Mouse (Mus musculus) MEL (cell line): Measurements from ENCODE around the gene Gpam. TPM values are rescaled to one million over a fixed set of nuclear protein-coding genes. Genes with fewer than 3 reads are reported as not detected.

Source experiments
- DNase-seq: peaks from one replicate; pipeline ENCODE4 v3.0.0; 2011; ENCODE audit warnings: low read depth, low spot score
- H3K27ac ChIP-seq: 2 replicates; pipeline ENCODE4 v1.5.1; 2012; ENCODE audit warnings: low read depth, mild to moderate bottlenecking, control low read depth, low read length, moderate library complexity; ENCODE audit not compliant: control insufficient read depth
- H3K27me3 ChIP-seq, 2 experiments: fragments of 150-350 bp in 1 of 2; sonication (generic) in 1 of 2; 2 replicates each; pipeline ENCODE4 v1.6.1; 2012; ENCODE audit warnings: low read length in 2 of 2, mild to moderate bottlenecking in 2 of 2, improper control_type of control experiment in 1 of 2, moderate library complexity in 1 of 2; ENCODE audit not compliant: insufficient read depth in 2 of 2, control insufficient read depth in 1 of 2
- H3K36me3 ChIP-seq, 2 experiments: 2 replicates each; pipeline ENCODE4 v1.6.1; 2012 to 2014; ENCODE audit warnings: low read length in 2 of 2, improper control_type of control experiment in 1 of 2, inconsistent platforms in 1 of 2, mild to moderate bottlenecking in 1 of 2; ENCODE audit not compliant: insufficient read depth in 2 of 2, control insufficient read depth in 1 of 2
- H3K4me1 ChIP-seq, 2 experiments: fragments of 150-350 bp in 1 of 2; sonication (generic) in 1 of 2; 2 replicates each; pipeline ENCODE4 v1.6.1; 2012; ENCODE audit warnings: low read length in 2 of 2, improper control_type of control experiment in 1 of 2, mild to moderate bottlenecking in 1 of 2; ENCODE audit not compliant: insufficient read depth in 2 of 2, control insufficient read depth in 1 of 2
- H3K4me3 ChIP-seq, 2 experiments: fragments of 150-350 bp in 1 of 2; sonication (generic) in 1 of 2; 2 replicates each; pipeline ENCODE4 v1.5.1; 2012; ENCODE audit warnings: low read depth in 2 of 2, low read length in 2 of 2, mild to moderate bottlenecking in 2 of 2, moderate library complexity in 2 of 2, control low read depth in 1 of 2, improper control_type of control experiment in 1 of 2; ENCODE audit not compliant: control insufficient read depth in 1 of 2, insufficient read depth in 1 of 2
- H3K79me2 ChIP-seq: 2 replicates; pipeline ENCODE4 v1.6.1; 2012; ENCODE audit warnings: mild to moderate bottlenecking, low read length, moderate library complexity; ENCODE audit not compliant: control insufficient read depth, poor library complexity, insufficient read depth
- H3K9ac ChIP-seq: 2 replicates; pipeline ENCODE4 v1.6.1; 2012; ENCODE audit warnings: low read depth, mild to moderate bottlenecking, control low read depth, low read length, moderate library complexity; ENCODE audit not compliant: control insufficient read depth, poor library complexity, severe bottlenecking
- H3K9me3 ChIP-seq: fragments of 150-350 bp; sonication (generic); replicated peaks from 2 replicates; pipeline ENCODE4 v1.6.1; 2012; ENCODE audit warnings: mild to moderate bottlenecking, low read length, improper control_type of control experiment, moderate library complexity; ENCODE audit not compliant: insufficient read depth
- CHD1 ChIP-seq: IDR thresholded peaks from 2 replicates; pipeline ENCODE4 v1.6.1; 2012; ENCODE audit warnings: low read depth, mild to moderate bottlenecking, inconsistent platforms, low read length, improper control_type of control experiment
- CHD2 ChIP-seq: IDR thresholded peaks from 2 replicates; pipeline ENCODE4 v1.6.1; 2011; ENCODE audit warnings: low read length, improper control_type of control experiment
- CTCF ChIP-seq, 3 experiments: IDR thresholded peaks in 2 of 3; conservative IDR thresholded peaks in 1 of 3; 2 replicates each; pipeline ENCODE4 v1.5.1; 2011 to 2012; ENCODE audit warnings: low read length in 3 of 3, low read depth in 2 of 3, mild to moderate bottlenecking in 2 of 3, improper control_type of control experiment in 1 of 3, inconsistent platforms in 1 of 3, mixed read lengths in 1 of 3, moderate library complexity in 1 of 3; ENCODE audit not compliant: control insufficient read depth in 1 of 3, insufficient read depth in 1 of 3, poor library complexity in 1 of 3, severe bottlenecking in 1 of 3
- E2F4 ChIP-seq: IDR thresholded peaks from 2 replicates; pipeline ENCODE4 v1.6.1; 2011; ENCODE audit warnings: low read depth, low read length, improper control_type of control experiment, borderline replicate concordance
- ELF1 ChIP-seq: IDR thresholded peaks from 2 replicates; pipeline ENCODE4 v1.6.1; 2014; ENCODE audit warnings: low read depth, mild to moderate bottlenecking, inconsistent platforms, low read length, improper control_type of control experiment, moderate library complexity
- EP300 ChIP-seq, 2 experiments: IDR thresholded peaks; 2 replicates each; pipeline ENCODE4 v1.6.1; 2011; ENCODE audit warnings: improper control_type of control experiment in 2 of 2, low read length in 2 of 2, low read depth in 1 of 2, mild to moderate bottlenecking in 1 of 2
- GABPA ChIP-seq: IDR thresholded peaks from 2 replicates; pipeline ENCODE4 v1.6.1; 2012; ENCODE audit warnings: low read depth, mild to moderate bottlenecking, inconsistent platforms, low read length, improper control_type of control experiment, moderate library complexity
- HCFC1 ChIP-seq: IDR thresholded peaks from 2 replicates; pipeline ENCODE4 v1.6.1; 2012; ENCODE audit warnings: low read depth, mild to moderate bottlenecking, inconsistent platforms, low read length, improper control_type of control experiment, moderate library complexity
- JUND ChIP-seq: IDR thresholded peaks from 2 replicates; pipeline ENCODE4 v1.6.1; 2011; ENCODE audit warnings: low read depth, mild to moderate bottlenecking, improper control_type of control experiment, low read length
- KAT2A ChIP-seq: conservative IDR thresholded peaks from 2 replicates; pipeline ENCODE4 v1.6.1; 2012; ENCODE audit warnings: low read depth, low read length, improper control_type of control experiment, inconsistent platforms
- MAFK ChIP-seq: IDR thresholded peaks from 2 replicates; pipeline ENCODE4 v1.6.1; 2011; ENCODE audit warnings: low read depth, mild to moderate bottlenecking, low read length, improper control_type of control experiment, borderline replicate concordance
- MAZ ChIP-seq: IDR thresholded peaks from 2 replicates; pipeline ENCODE4 v1.6.1; 2012; ENCODE audit warnings: low read depth, mild to moderate bottlenecking, inconsistent platforms, low read length, improper control_type of control experiment
- MEF2A ChIP-seq: IDR thresholded peaks from 2 replicates; pipeline ENCODE4 v1.6.1; 2014; ENCODE audit warnings: low read depth, mild to moderate bottlenecking, inconsistent platforms, low read length, improper control_type of control experiment; ENCODE audit not compliant: poor library complexity, insufficient replicate concordance, severe bottlenecking; ENCODE audit errors: extremely low read depth
- MXI1 ChIP-seq: IDR thresholded peaks from 2 replicates; pipeline ENCODE4 v1.6.1; 2011; ENCODE audit warnings: mild to moderate bottlenecking, low read depth, low read length, improper control_type of control experiment
- MYB ChIP-seq: IDR thresholded peaks from 2 replicates; pipeline ENCODE4 v1.6.1; 2011; ENCODE audit warnings: mild to moderate bottlenecking, low read depth, low read length, improper control_type of control experiment
- MYC ChIP-seq: IDR thresholded peaks from 2 replicates; pipeline ENCODE4 v1.6.1; 2011; ENCODE audit warnings: low read depth, mild to moderate bottlenecking, low read length, improper control_type of control experiment, moderate library complexity
- NRF1 ChIP-seq: IDR thresholded peaks from 2 replicates; pipeline ENCODE4 v1.6.1; 2014; ENCODE audit warnings: low read depth, mild to moderate bottlenecking, inconsistent platforms, low read length, improper control_type of control experiment, moderate library complexity; ENCODE audit not compliant: poor library complexity, insufficient read depth, severe bottlenecking
- POLR2A ChIP-seq, 2 experiments: IDR thresholded peaks; 2 replicates each; pipeline ENCODE4 v1.6.1; 2011 to 2012; ENCODE audit warnings: low read length in 2 of 2, mild to moderate bottlenecking in 2 of 2, control low read depth in 1 of 2, improper control_type of control experiment in 1 of 2, low read depth in 1 of 2, moderate library complexity in 1 of 2; ENCODE audit not compliant: control insufficient read depth in 1 of 2, insufficient read depth in 1 of 2, poor library complexity in 1 of 2
- POLR2AphosphoS2 ChIP-seq: IDR thresholded peaks from 2 replicates; pipeline ENCODE4 v1.6.1; 2011; ENCODE audit warnings: low read length, improper control_type of control experiment
- POLR2AphosphoS5 ChIP-seq: IDR thresholded peaks from 2 replicates; pipeline ENCODE4 v1.6.1; 2012; ENCODE audit warnings: low read depth, borderline replicate concordance, mild to moderate bottlenecking, inconsistent platforms, low read length, moderate library complexity, mixed read lengths
- RAD21 ChIP-seq: IDR thresholded peaks from 2 replicates; pipeline ENCODE4 v1.6.1; 2011; ENCODE audit warnings: mild to moderate bottlenecking, low read depth, low read length, improper control_type of control experiment
- SMC3 ChIP-seq: IDR thresholded peaks from 2 replicates; pipeline ENCODE4 v1.6.1; 2011; ENCODE audit warnings: low read depth, low read length, improper control_type of control experiment
- TCF12 ChIP-seq: IDR thresholded peaks from 2 replicates; pipeline ENCODE4 v1.6.1; 2014; ENCODE audit warnings: low read depth, mild to moderate bottlenecking, inconsistent platforms, low read length, improper control_type of control experiment, moderate library complexity
- UBTF ChIP-seq: IDR thresholded peaks from 2 replicates; pipeline ENCODE4 v1.6.1; 2012; ENCODE audit warnings: low read depth, mild to moderate bottlenecking, inconsistent platforms, low read length, improper control_type of control experiment, moderate library complexity, borderline replicate concordance; ENCODE audit not compliant: insufficient read depth
- USF1 ChIP-seq: IDR thresholded peaks from 2 replicates; pipeline ENCODE4 v1.6.1; 2014; ENCODE audit warnings: low read depth, mild to moderate bottlenecking, inconsistent platforms, low read length, improper control_type of control experiment, moderate library complexity
- ZC3H11A ChIP-seq: IDR thresholded peaks from 2 replicates; pipeline ENCODE4 v1.6.1; 2012; ENCODE audit warnings: low read depth, mild to moderate bottlenecking, inconsistent platforms, low read length, improper control_type of control experiment
- ZKSCAN1 ChIP-seq: IDR thresholded peaks from 2 replicates; pipeline ENCODE4 v1.6.1; 2012; ENCODE audit warnings: low read depth, mild to moderate bottlenecking, inconsistent platforms, low read length, improper control_type of control experiment, moderate library complexity
- ZMIZ1 ChIP-seq: IDR thresholded peaks from 2 replicates; pipeline ENCODE4 v1.6.1; 2012; ENCODE audit warnings: low read depth, mild to moderate bottlenecking, inconsistent platforms, low read length, improper control_type of control experiment, moderate library complexity
- ZNF384 ChIP-seq: IDR thresholded peaks from 2 replicates; pipeline ENCODE4 v1.6.1; 2012; ENCODE audit warnings: low read depth, mild to moderate bottlenecking, inconsistent platforms, low read length, improper control_type of control experiment
- polyA plus RNA-seq, 2 experiments: library from polyadenylated mRNA; stranded (reverse) in 1 of 2; unstranded in 1 of 2; fragments of >175 nt in 1 of 2; fragments of >200 nt in 1 of 2; gene quantifications; 2 replicates each; pipeline versions ENCODE4 v1.2.1 to v1.2.4; 2012; ENCODE audit warnings: low replicate concordance in 2 of 2, low read depth in 1 of 2; ENCODE audit not compliant: insufficient read length in 2 of 2, insufficient read depth in 1 of 2, missing spikeins in 1 of 2
- total RNA-seq: library from RNA; depleted of rRNA; stranded (reverse); fragments of 300-350 nt; gene quantifications from 2 replicates; pipeline ENCODE4 v1.2.3, GENCODE M21; 2012

Gpam gene
- total and polyA plus RNA-seq, 3 experiments = 26.2 to 327 (median 37.1) TPM

GRCm38 (mm10) chr19:55099184-55100160 is 27.6 kb downstream of the Gpam start (continued):
- TF ChIP-seq POLR2AphosphoS5 (peak; percentile 55; the same call in 1 of the 2 replicates), HCFC1 (peak; percentile 88), CTCF (IDR thresholded peaks at IDR 0.05 in 2 of 3, conservative IDR thresholded peaks at IDR 0.05 in 1 of 3; ENCODE audit: control insufficient read depth in 1 of 3, insufficient read depth in 1 of 3, low read depth in 2 of 3, low read length in 3 of 3, poor library complexity in 1 of 3, severe bottlenecking in 1 of 3) (no peak), MEF2A (no peak), ZC3H11A (peak; percentile 23; the same call in 1 of the 2 replicates), E2F4 (no peak), KAT2A (no peak; the same call in 1 of the 2 replicates), MYC (peak; percentile 74; the same call in 1 of the 2 replicates), ZNF384 (no peak), ZKSCAN1 (no peak), UBTF (no peak), JUND (no peak), MAZ (peak; percentile 30; the same call in 1 of the 2 replicates), MAFK (no peak), POLR2A (IDR thresholded peaks at IDR 0.05; ENCODE audit: control insufficient read depth in 1 of 2, insufficient read depth in 1 of 2, low read depth in 1 of 2, low read length in 2 of 2, poor library complexity in 1 of 2) (peak; percentile 94 to 98), MXI1 (peak; percentile 99), USF1 (no peak), CHD2 (no peak)

- Histone ChIP-seq H3K9me3 (no peaks in the 10 kb centered on the region), H3K4me1 (peaks cover 2 to 7% of the 10 kb centered on the region in 2 experiments; a peak in 3 of 4 replicates)
- DNase-seq = peak; percentile 70
- TF ChIP-seq ZC3H11A = no peak
- peak in 1 of 2 experiments; percentile 33; a peak in 1 of 4 replicates for TF ChIP-seq EP300 (IDR thresholded peaks at IDR 0.05; ENCODE audit: low read depth in 1 of 2, low read length in 2 of 2)
- TF ChIP-seq ZMIZ1 = no peak
- TF ChIP-seq CHD2 = no peak
- no peak for TF ChIP-seq CHD1
- TF ChIP-seq ZKSCAN1 = no peak
- peak; percentile 56 for TF ChIP-seq TCF12
- no peak for TF ChIP-seq MYB
- no peak for TF ChIP-seq POLR2A (IDR thresholded peaks at IDR 0.05; ENCODE audit: control insufficient read depth in 1 of 2, insufficient read depth in 1 of 2, low read depth in 1 of 2, low read length in 2 of 2, poor library complexity in 1 of 2)
- no peak for TF ChIP-seq ZNF384
- no peak for TF ChIP-seq SMC3
- no peak for TF ChIP-seq POLR2AphosphoS2
- no peak for TF ChIP-seq NRF1
- TF ChIP-seq POLR2AphosphoS5 = no peak
- no peak for TF ChIP-seq KAT2A
- TF ChIP-seq GABPA = no peak
- no peak for TF ChIP-seq RAD21
- TF ChIP-seq ELF1 = peak; percentile 63
These were observed 28.4 kb downstream of the Gpam start for GRCm38 (mm10) chr19:55098409-55099183.

More at GRCm38 (mm10) chr19:55098409-55099183, 28.4 kb downstream of the Gpam start:
- Histone ChIP-seq H3K79me2 (peaks cover 14% of the 10 kb centered on the region), H3K4me3 (peak overlapping the region; percentile 87 to 89), H3K9ac (peak overlapping the region; percentile 79), H3K27me3 (peaks cover 4 to 5% of the 10 kb centered on the region in 2 experiments; a peak in 3 of 4 replicates), H3K27ac (peak overlapping the region; percentile 34), H3K36me3 (peaks cover 2 to 11% of the 10 kb centered on the region in 2 experiments; a peak in 3 of 4 replicates)
